Mouse (Mus musculus) cerebellum, postnatal 25 days (tissue): ENCODE data around the gene Tubgcp6.
A peak's percentile ranks its signal among the peaks of the same experiment; 100 is the strongest.

Experiments
- DNase-seq, 2 experiments: peaks; one replicate each; pipeline ENCODE4 v3.0.0; 2021; ENCODE audit warnings: mixed read lengths in 2 of 2

The Tubgcp6 gene

GRCm38 (mm10) chr15:89122649-89123366, at the start of gene Tubgcp6:
Gene Tubgcp6 (minus strand): TSS chr15:89123112.
- DNase-seq: peak; percentile 98

- DNase-seq: peak in 1 of 2 experiments; percentile 41
Observed at GRCm38 (mm10) chr15:89172276-89172935, 49.5 kb upstream of the Tubgcp6 start.

GRCm38 (mm10) chr15:89171526-89172051, 48.7 kb upstream of the Tubgcp6 start:
- peak in 1 of 2 experiments; percentile 27 for DNase-seq

GRCm38 (mm10) chr15:89170102-89170501, 47.2 kb upstream of the Tubgcp6 start:
- peak in 1 of 2 experiments; percentile 54 for DNase-seq

GRCm38 (mm10) chr15:89169431-89169830, 46.5 kb upstream of the Tubgcp6 start:
- DNase-seq: peak; percentile 82 to 87

GRCm38 (mm10) chr15:89168922-89169321, 46.0 kb upstream of the Tubgcp6 start:
- DNase-seq: peak; percentile 69 to 70

GRCm38 (mm10) chr15:89165478-89165877, 42.6 kb upstream of the Tubgcp6 start:
- no peak for DNase-seq

- no peak for DNase-seq
Observed at GRCm38 (mm10) chr15:89161397-89161796, 38.5 kb upstream of the Tubgcp6 start.

- no peak for DNase-seq
Observed at GRCm38 (mm10) chr15:89158516-89158915, 35.6 kb upstream of the Tubgcp6 start.

- DNase-seq: peak; percentile 76 to 87
Observed at GRCm38 (mm10) chr15:89157954-89158353, 35.0 kb upstream of the Tubgcp6 start.

- DNase-seq: no peak
Observed at GRCm38 (mm10) chr15:89152312-89152711, 29.4 kb upstream of the Tubgcp6 start.

GRCm38 (mm10) chr15:89150041-89150390, 27.1 kb upstream of the Tubgcp6 start:
- no peak for DNase-seq

GRCm38 (mm10) chr15:89149271-89150040, 26.5 kb upstream of the Tubgcp6 start, which contains the start of gene Mapk11:
Gene Mapk11 (minus strand): TSS chr15:89149628.
- DNase-seq: peak; percentile 57 to 66

- DNase-seq: peak in 1 of 2 experiments; percentile 53
Observed at GRCm38 (mm10) chr15:89148496-89149270, 25.8 kb upstream of the Tubgcp6 start.

- DNase-seq: no peak
Observed at GRCm38 (mm10) chr15:89147895-89148294, 25.0 kb upstream of the Tubgcp6 start.

GRCm38 (mm10) chr15:89147456-89147855, 24.5 kb upstream of the Tubgcp6 start:
- no peak for DNase-seq

GRCm38 (mm10) chr15:89147024-89147423, 24.1 kb upstream of the Tubgcp6 start:
- peak; percentile 64 to 77 for DNase-seq

- DNase-seq: peak; percentile 79 to 86
Observed at GRCm38 (mm10) chr15:89146537-89146936, 23.6 kb upstream of the Tubgcp6 start.

GRCm38 (mm10) chr15:89145813-89146350, 23.0 kb upstream of the Tubgcp6 start:
- no peak for DNase-seq

GRCm38 (mm10) chr15:89144965-89145364, 22.1 kb upstream of the Tubgcp6 start:
- DNase-seq: no peak

GRCm38 (mm10) chr15:89143134-89143533, 20.2 kb upstream of the Tubgcp6 start:
- no peak for DNase-seq

- DNase-seq: no peak
Observed at GRCm38 (mm10) chr15:89141905-89142304, 19.0 kb upstream of the Tubgcp6 start.
